ENCODE assay signal across 13 mouse cellular contexts in the genomic region with DNA sequence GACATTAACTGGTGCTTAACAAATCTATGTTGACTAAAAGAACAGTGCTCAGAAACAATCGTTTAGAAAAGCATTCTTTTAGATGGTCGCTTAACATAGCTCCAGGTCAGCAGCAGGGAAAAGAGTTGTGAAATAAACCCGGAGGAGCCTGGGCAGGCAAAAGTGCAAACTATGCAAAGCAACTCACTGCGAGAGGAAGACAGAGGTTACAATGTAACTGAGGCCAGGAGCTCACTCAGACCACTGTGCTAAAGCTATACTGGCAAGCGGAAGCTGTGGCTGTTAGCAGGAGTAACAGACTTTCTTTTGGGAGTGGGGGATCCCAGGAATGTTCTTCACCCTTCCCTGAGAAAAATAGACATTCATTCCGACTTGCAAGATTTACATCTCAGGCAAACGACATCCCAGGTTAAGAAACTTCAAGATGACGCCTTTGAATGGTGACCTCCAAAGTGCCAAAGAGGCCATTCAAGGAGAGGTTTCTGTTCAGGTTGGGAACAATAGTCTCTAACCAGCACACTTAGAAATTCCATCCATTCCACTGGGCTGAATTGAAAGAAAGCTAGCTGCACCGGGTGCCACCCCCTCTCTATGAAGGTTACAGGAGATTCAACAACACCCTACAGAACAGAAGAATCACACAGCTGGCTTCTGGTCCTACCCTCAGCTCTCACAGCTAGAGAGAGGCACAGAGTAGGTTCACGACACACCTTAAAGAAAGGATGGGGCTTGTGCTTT.
DNase-seq lines count a peak whose midpoint lies in the region; ATAC-seq and TF ChIP-seq lines count a peak whose summit lies in the region.
"Had no signal": no experiment of that assay in that cellular context is flagged by ENCODE, and none has a peak within 500 bp of the region (broad histone marks: within the 10 kb centered on the region; RNA-seq: fewer than 3 reads in every experiment).

No protein-coding gene starts in this region.

- no peak for TF ChIP-seq CTCF in liver, postnatal 0 days (IDR thresholded peaks at IDR 0.05; ENCODE audit: low read depth)

- no peak overlapping the region for H3K4me3 ChIP-seq in heart, embryonic 12.5 days
- H3K4me3 ChIP-seq in lung, embryonic 16.5 days (ENCODE audit: low read length): no peak overlapping the region
- H3K4me3 ChIP-seq in liver, postnatal 0 days (ENCODE audit: low read depth, low read length): no peak overlapping the region
- H3K4me3 ChIP-seq: embryonic facial prominence, embryonic 13.5 days; heart, adult 2 months had no signal

- no peaks in the 10 kb centered on the region for H3K9me3 ChIP-seq in heart, embryonic 12.5 days (replicated peaks)
- H3K9me3 ChIP-seq in lung, embryonic 16.5 days (ENCODE audit: control insufficient read depth, low read length): no peaks in the 10 kb centered on the region
- no peaks in the 10 kb centered on the region for H3K9me3 ChIP-seq in liver, postnatal 0 days (ENCODE audit: low read length)
- H3K9me3 ChIP-seq: embryonic facial prominence, embryonic 13.5 days had no signal

- intact Hi-C loops in heart, postnatal 36 days (cut with DNase I): loop anchor here (5.0 kb wide), 1 partner anchor 43 kb away; no protein-coding TSS in a partner anchor

- TF ChIP-seq EP300 in liver, postnatal 0 days (IDR thresholded peaks at IDR 0.05; ENCODE audit: low read depth): no peak

- no peak for ATAC-seq in heart, embryonic 12.5 days (ENCODE audit: insufficient number of reproducible peaks, low FRiP score)
- peak; percentile 50; the same call in 1 of the 2 replicates for ATAC-seq in lung, embryonic 16.5 days (ENCODE audit: low read depth)
- peak; percentile 26; the same call in 1 of the 2 replicates for ATAC-seq in liver, postnatal 0 days
- ATAC-seq in monocyte, adult 5-6 weeks (replicated peaks; ENCODE audit: insufficient number of reproducible peaks, low FRiP score, low TSS enrichment, poor library complexity, severe bottlenecking): no peak
- ATAC-seq: intestine, postnatal 0 days had no signal

- no peaks in the 10 kb centered on the region for H3K36me3 ChIP-seq in heart, embryonic 12.5 days
- H3K36me3 ChIP-seq in lung, embryonic 16.5 days (ENCODE audit: control insufficient read depth, insufficient read depth, low read length): no peaks in the 10 kb centered on the region
- H3K36me3 ChIP-seq in liver, postnatal 0 days (replicated peaks; ENCODE audit: insufficient read depth, low read length): no peaks in the 10 kb centered on the region
- H3K36me3 ChIP-seq: embryonic facial prominence, embryonic 13.5 days had no signal

- WGBS in heart, embryonic 12.5 days: 54% methylated on average over 10 of the region's 10 CpGs
- WGBS in lung, embryonic 16.5 days: 41% methylated on average over 10 of the region's 10 CpGs
- 46% methylated on average over 10 of the region's 10 CpGs for WGBS in liver, postnatal 0 days (ENCODE audit: insufficient replicate concordance)

- no peak overlapping the region for H3K9ac ChIP-seq in heart, embryonic 12.5 days
- H3K9ac ChIP-seq in lung, embryonic 16.5 days (ENCODE audit: low read length): no peak overlapping the region
- no peak overlapping the region for H3K9ac ChIP-seq in liver, postnatal 0 days (replicated peaks)
- H3K9ac ChIP-seq: embryonic facial prominence, embryonic 13.5 days had no signal

- peak overlapping the region; percentile 58 for H3K27ac ChIP-seq in heart, embryonic 12.5 days (ENCODE audit: poor library complexity, severe bottlenecking)
- H3K27ac ChIP-seq in lung, embryonic 16.5 days (ENCODE audit: low read length): peak overlapping the region; percentile 60
- peak overlapping the region; percentile 62 for H3K27ac ChIP-seq in liver, postnatal 0 days (ENCODE audit: low read depth)
- H3K27ac ChIP-seq: heart, adult 2 months had no signal

- H3K4me2 ChIP-seq in heart, embryonic 12.5 days: no peak overlapping the region
- H3K4me2 ChIP-seq in lung, embryonic 16.5 days (ENCODE audit: low read depth, low read length): no peak overlapping the region
- H3K4me2 ChIP-seq in liver, postnatal 0 days (ENCODE audit: low read depth, low read length): peak overlapping the region; percentile 4; the same call in 1 of the 2 replicates
- H3K4me2 ChIP-seq: embryonic facial prominence, embryonic 13.5 days had no signal

- H3K4me1 ChIP-seq in heart, embryonic 12.5 days (replicated peaks): peaks cover 33% of the 10 kb centered on the region
- peaks cover 42% of the 10 kb centered on the region for H3K4me1 ChIP-seq in lung, embryonic 16.5 days (replicated peaks; ENCODE audit: control insufficient read depth, insufficient read depth, low read length)
- H3K4me1 ChIP-seq in liver, postnatal 0 days (ENCODE audit: insufficient read depth): peaks cover 41% of the 10 kb centered on the region

- no peaks in the 10 kb centered on the region for H3K27me3 ChIP-seq in heart, embryonic 12.5 days (replicated peaks)
- no peaks in the 10 kb centered on the region for H3K27me3 ChIP-seq in lung, embryonic 16.5 days (ENCODE audit: control insufficient read depth, insufficient read depth, low read depth, low read length)
- H3K27me3 ChIP-seq in liver, postnatal 0 days (ENCODE audit: insufficient read depth, low read length): no peaks in the 10 kb centered on the region
- H3K27me3 ChIP-seq: embryonic facial prominence, embryonic 13.5 days had no signal

- no peak for DNase-seq in heart, postnatal 36 days
- DNase-seq in lung, postnatal 10 days: no peak
- peak; percentile 67 for DNase-seq in kidney, adult 9 months
- DNase-seq in liver, postnatal 0 days: no peak
- DNase-seq in retina, postnatal 1 day: no peak
- DNase-seq: B cell, adult 2 months; cerebellum, postnatal 10 days; heart, adult 2 months had no signal

Comparison
In these comparisons a context has a peak if more than half of its experiments do, and no peak if none do; other contexts are left out.
1. ATAC-seq: peak in lung, embryonic 16.5 days (single experiment) and liver, postnatal 0 days (single experiment); none in heart, embryonic 12.5 days (single experiment) and monocyte, adult 5-6 weeks (single experiment).
2. Peak in every context shown above with its lines, with median percentiles within 50 percentile points of each other: H3K27ac ChIP-seq.